Mouse (Mus musculus) heart, postnatal 0 days (tissue): ENCODE data around the gene Klf6. TPM values are rescaled to one million over a fixed set of nuclear protein-coding genes. Genes with fewer than 3 reads are reported as not detected.

Experiments
- ATAC-seq: fragments of 200-750 bp; cut with Nextera tagmentation; 2 replicates; pipeline ENCODE4 v1.8.0; 2017; ENCODE audit warnings: low read depth, moderate number of reproducible peaks, moderate library complexity; ENCODE audit not compliant: insufficient read depth
- DNase-seq: peaks from one replicate; pipeline ENCODE4 v3.0.0-alpha.2; 2016; ENCODE audit warnings: low spot score
- H3K27ac ChIP-seq: fragments of 300-500 bp; sonication (generic); 2 replicates; pipeline ENCODE4 v1.5.1; 2014; ENCODE audit warnings: low read depth, mild to moderate bottlenecking
- H3K27me3 ChIP-seq: fragments of 300-500 bp; sonication (generic); 2 replicates; pipeline ENCODE4 v1.6.1; 2014; ENCODE audit warnings: low read length, mixed read lengths; ENCODE audit not compliant: control insufficient read depth, insufficient read depth
- H3K36me3 ChIP-seq: fragments of 300-500 bp; sonication (generic); replicated peaks from 2 replicates; pipeline ENCODE4 v1.6.1; 2014; ENCODE audit warnings: low read length, mixed read lengths; ENCODE audit not compliant: control insufficient read depth, insufficient read depth
- H3K4me1 ChIP-seq: fragments of 300-500 bp; sonication (generic); 2 replicates; pipeline ENCODE4 v1.6.1; 2014; ENCODE audit warnings: antibody characterized with exemption; ENCODE audit not compliant: control insufficient read depth, insufficient read depth
- H3K4me2 ChIP-seq: fragments of 300-500 bp; sonication (generic); 2 replicates; pipeline ENCODE4 v1.6.1; 2014; ENCODE audit warnings: low read depth, mild to moderate bottlenecking, low read length, moderate library complexity
- H3K4me3 ChIP-seq: fragments of 300-500 bp; sonication (generic); 2 replicates; pipeline ENCODE4 v1.5.1; 2014; ENCODE audit warnings: low read depth, low read length
- H3K9ac ChIP-seq: fragments of 300-500 bp; sonication (generic); replicated peaks from 2 replicates; pipeline ENCODE4 v1.6.1; 2014; ENCODE audit warnings: low read depth, low read length, mixed read lengths
- H3K9me3 ChIP-seq: fragments of 300-500 bp; sonication (generic); replicated peaks from 2 replicates; pipeline ENCODE4 v1.6.1; 2016; ENCODE audit warnings: low read length; ENCODE audit not compliant: control insufficient read depth
- CTCF ChIP-seq: IDR thresholded peaks from 2 replicates; pipeline ENCODE4 v1.5.1; 2016; ENCODE audit warnings: antibody characterized with exemption, control low read depth, low read depth
- EP300 ChIP-seq: IDR thresholded peaks from 2 replicates; pipeline ENCODE4 v1.6.1; 2016; ENCODE audit warnings: antibody characterized with exemption, low read depth
- WGBS: fragments of 180-500 bp; shearing (Covaris S2); extraction: QIAGEN DNeasy Blood & Tissue Kit; methylation state at CpG from one replicate; pipeline ENCODE4 v1.1.7; 2014; 5-methylcytosine and 5-hydroxymethylcytosine counted together
- polyA plus RNA-seq: library from polyadenylated mRNA; unstranded; fragments of >200 nt; fragmentation: Nextera tagmentation; extraction: Ambion mirVana; gene quantifications from 2 replicates; pipeline ENCODE4 v1.2.1, GENCODE M21; 2015
- total RNA-seq: library from RNA; depleted of rRNA; stranded (reverse); fragments of >200 nt; gene quantifications from 2 replicates; pipeline ENCODE4 v1.2.3, GENCODE M21; 2014; ENCODE audit warnings: low replicate concordance; rRNA removed

Klf6 gene
- total RNA-seq (65.3 and 92.1 TPM in 2 replicates), polyA plus RNA-seq (54.6 and 59.6 TPM in 2 replicates)

DNA sequence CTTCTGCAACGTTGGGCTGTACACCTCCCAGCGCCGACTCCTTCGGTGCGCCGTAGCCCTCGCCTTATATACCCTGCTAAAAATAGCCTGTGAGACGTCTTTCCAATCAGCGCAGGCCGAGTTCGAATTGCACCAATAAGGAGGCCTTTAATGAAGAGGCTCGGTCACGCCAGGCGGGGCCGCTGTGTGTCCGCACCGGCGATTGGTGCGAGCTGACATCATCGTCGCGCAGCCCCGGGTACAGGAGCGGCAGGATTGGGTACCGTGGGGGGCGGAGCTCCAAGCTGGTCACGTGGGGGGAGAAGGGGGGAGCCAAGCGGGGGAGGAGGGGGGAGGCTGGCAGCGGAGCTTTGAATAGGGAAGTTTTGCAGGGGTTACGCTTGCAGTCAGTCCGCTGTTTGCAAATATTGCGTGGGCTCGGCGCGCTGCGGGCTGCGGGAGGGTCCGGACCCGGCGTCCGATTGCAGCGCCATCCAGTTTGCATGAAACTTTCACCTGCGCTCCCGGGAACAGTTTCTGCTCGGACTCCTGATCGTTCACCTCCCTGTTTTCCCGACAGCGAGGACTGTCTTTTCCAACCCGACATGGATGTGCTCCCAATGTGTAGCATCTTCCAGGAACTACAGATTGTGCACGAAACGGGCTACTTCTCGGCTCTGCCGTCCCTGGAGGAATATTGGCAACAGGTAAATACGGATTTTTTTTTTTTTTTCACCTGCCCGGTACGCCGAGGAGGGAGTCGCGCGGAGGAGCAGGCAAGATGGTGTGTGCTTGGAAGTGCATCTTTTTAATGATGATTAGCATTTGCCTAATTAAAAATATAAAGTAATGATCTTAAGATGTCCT is at the start of gene Klf6:
Gene Klf6 (plus strand): TSS at position 326 of the 846 bp plus-strand sequence.
- H3K4me1 ChIP-seq = peaks cover 21% of the 10 kb centered on the region
- TF ChIP-seq EP300 = peak; percentile 74
- 0 out of 2 replicates have a peak, but pooled peaks have one; percentile 4 for TF ChIP-seq CTCF
- ATAC-seq (peak; percentile 96), DNase-seq (peak; percentile 97)
- H3K4me3 ChIP-seq = peak within 1 kb of the TSS; percentile 99
- peaks cover 18% of the 10 kb centered on the region for H3K36me3 ChIP-seq
- no peaks in the 10 kb centered on the region for H3K9me3 ChIP-seq
- under 1% methylated on average over 59 of the region's 60 CpGs for WGBS
- H3K9ac ChIP-seq = peak within 1 kb of the TSS; percentile 96
- H3K4me2 ChIP-seq = peak within 1 kb of the TSS; percentile 75
- 0 out of 2 replicates have a peak, but pooled peaks cover 3% of the 10 kb centered on the region for H3K27me3 ChIP-seq
- H3K27ac ChIP-seq = peak within 1 kb of the TSS; percentile 100

- Histone ChIP-seq H3K4me3 (no peak overlapping the region), H3K27me3 (no peaks in the 10 kb centered on the region), H3K9ac (no peak overlapping the region), H3K9me3 (no peaks in the 10 kb centered on the region), H3K4me1 (no peaks in the 10 kb centered on the region), H3K4me2 (no peak overlapping the region), H3K27ac (no peak overlapping the region), H3K36me3 (no peaks in the 10 kb centered on the region)
- DNase-seq (no peak), ATAC-seq (no peak)
- 89% methylated on average over 9 of the region's 9 CpGs for WGBS
- TF ChIP-seq CTCF = no peak
- TF ChIP-seq EP300 = no peak
Measured at GRCm38 (mm10) chr13:5813433-5813832, 47.8 kb upstream of the Klf6 start.

DNA sequence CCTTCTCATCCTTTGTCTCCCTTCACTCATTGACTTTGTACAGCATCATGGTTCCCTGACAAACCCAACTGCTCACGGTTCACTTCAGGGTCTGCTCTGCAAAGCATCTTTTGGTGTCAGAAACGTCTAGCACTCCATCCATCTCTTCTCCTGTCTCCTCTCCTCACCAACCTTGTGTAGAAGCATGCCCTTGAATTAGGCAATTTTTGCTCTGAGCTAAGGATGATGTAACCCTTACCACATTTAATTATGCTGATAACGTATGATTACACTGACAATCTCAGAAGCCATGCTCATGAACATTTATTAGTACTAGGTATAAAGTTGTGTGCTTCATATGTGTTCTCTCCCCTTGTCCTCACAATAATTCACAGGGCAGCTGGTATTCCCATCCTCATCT is 44.0 kb upstream of the Klf6 start:
- Histone ChIP-seq H3K27me3 (no peaks in the 10 kb centered on the region), H3K27ac (no peak overlapping the region), H3K4me2 (no peak overlapping the region), H3K4me1 (0 out of 2 replicates have a peak, but pooled peaks cover 4% of the 10 kb centered on the region), H3K9ac (no peak overlapping the region), H3K9me3 (no peaks in the 10 kb centered on the region), H3K4me3 (no peak overlapping the region), H3K36me3 (no peaks in the 10 kb centered on the region)
- ATAC-seq (no peak), DNase-seq (no peak)
- WGBS = 69% methylated on average over 3 of the region's 3 CpGs
- TF ChIP-seq EP300 = no peak
- no peak for TF ChIP-seq CTCF

- TF ChIP-seq EP300 (peak; percentile 49; the same call in 1 of the 2 replicates), CTCF (no peak)
- Histone ChIP-seq H3K4me1 (0 out of 2 replicates have a peak, but pooled peaks cover 4% of the 10 kb centered on the region), H3K27ac (no peak overlapping the region), H3K9ac (no peak overlapping the region), H3K27me3 (no peaks in the 10 kb centered on the region), H3K4me3 (no peak overlapping the region), H3K9me3 (no peaks in the 10 kb centered on the region), H3K36me3 (no peaks in the 10 kb centered on the region), H3K4me2 (no peak overlapping the region)
- ATAC-seq (peak; percentile 36; the same call in 1 of the 2 replicates), DNase-seq (no peak)
- WGBS = 45% methylated on average over 3 of the region's 3 CpGs
Measured at GRCm38 (mm10) chr13:5819173-5819572, 42.1 kb upstream of the Klf6 start.

- Histone ChIP-seq H3K36me3 (no peaks in the 10 kb centered on the region), H3K27ac (peak overlapping the region; percentile 60), H3K4me1 (peaks cover 16% of the 10 kb centered on the region), H3K4me3 (no peak overlapping the region), H3K4me2 (peak overlapping the region; percentile 9; the same call in 1 of the 2 replicates), H3K9ac (no peak overlapping the region), H3K9me3 (no peaks in the 10 kb centered on the region), H3K27me3 (no peaks in the 10 kb centered on the region)
- DNase-seq (peak; percentile 46), ATAC-seq (0 out of 2 replicates have a peak, but pooled peaks have one; percentile 28)
- WGBS = 46% methylated on average over 11 of the region's 11 CpGs
- no peak for TF ChIP-seq EP300
- TF ChIP-seq CTCF = no peak
Measured at GRCm38 (mm10) chr13:5822586-5822985, 38.7 kb upstream of the Klf6 start.
